Mouse (Mus musculus) forebrain, embryonic 15.5 days (tissue): ENCODE measurements at regions not wholly inside any gene's neighbourhood (a gene's known extent, or its start where the extent isn't known, plus 50 kb on each side); places are given as distances from the start of the nearest gene placed in this dataset.

ENCODE experiments used
- ATAC-seq: fragments of 200-750 bp; cut with Nextera tagmentation; replicated peaks from 2 replicates; pipeline ENCODE4 v1.8.0; 2017; ENCODE audit warnings: mild to moderate bottlenecking, moderate TSS enrichment, moderate library complexity
- H3K27ac ChIP-seq: fragments of 300-500 bp; sonication (generic); replicated peaks from 2 replicates; pipeline ENCODE4 v1.5.1; 2015; ENCODE audit warnings: mild to moderate bottlenecking, inconsistent platforms
- H3K27me3 ChIP-seq: fragments of 300-500 bp; sonication (generic); 2 replicates; pipeline ENCODE4 v1.6.1; 2015; ENCODE audit warnings: inconsistent platforms
- H3K36me3 ChIP-seq: fragments of 300-500 bp; sonication (generic); 2 replicates; pipeline ENCODE4 v1.6.1; 2015; ENCODE audit warnings: mild to moderate bottlenecking, inconsistent platforms
- H3K4me1 ChIP-seq: fragments of 300-500 bp; sonication (generic); 2 replicates; pipeline ENCODE4 v1.6.1; 2015; ENCODE audit warnings: inconsistent platforms
- H3K4me2 ChIP-seq: fragments of 300-500 bp; sonication (generic); replicated peaks from 2 replicates; pipeline ENCODE4 v1.6.1; 2015; ENCODE audit warnings: mild to moderate bottlenecking, inconsistent platforms
- H3K4me3 ChIP-seq: fragments of 300-500 bp; sonication (generic); 2 replicates; pipeline ENCODE4 v1.5.1; 2015; ENCODE audit warnings: mild to moderate bottlenecking, inconsistent platforms
- H3K9ac ChIP-seq: fragments of 300-500 bp; sonication (generic); replicated peaks from 2 replicates; pipeline ENCODE4 v1.6.1; 2015; ENCODE audit warnings: mild to moderate bottlenecking, inconsistent platforms
- H3K9me3 ChIP-seq: fragments of 300-500 bp; sonication (generic); 2 replicates; pipeline ENCODE4 v1.6.1; 2016; ENCODE audit warnings: inconsistent platforms
- WGBS: fragments of 180-500 bp; shearing (Covaris S2); methylation state at CpG from one replicate; pipeline ENCODE4 v1.1.7; 2015; ENCODE audit warnings: mixed read lengths; 5-methylcytosine and 5-hydroxymethylcytosine counted together

DNA sequence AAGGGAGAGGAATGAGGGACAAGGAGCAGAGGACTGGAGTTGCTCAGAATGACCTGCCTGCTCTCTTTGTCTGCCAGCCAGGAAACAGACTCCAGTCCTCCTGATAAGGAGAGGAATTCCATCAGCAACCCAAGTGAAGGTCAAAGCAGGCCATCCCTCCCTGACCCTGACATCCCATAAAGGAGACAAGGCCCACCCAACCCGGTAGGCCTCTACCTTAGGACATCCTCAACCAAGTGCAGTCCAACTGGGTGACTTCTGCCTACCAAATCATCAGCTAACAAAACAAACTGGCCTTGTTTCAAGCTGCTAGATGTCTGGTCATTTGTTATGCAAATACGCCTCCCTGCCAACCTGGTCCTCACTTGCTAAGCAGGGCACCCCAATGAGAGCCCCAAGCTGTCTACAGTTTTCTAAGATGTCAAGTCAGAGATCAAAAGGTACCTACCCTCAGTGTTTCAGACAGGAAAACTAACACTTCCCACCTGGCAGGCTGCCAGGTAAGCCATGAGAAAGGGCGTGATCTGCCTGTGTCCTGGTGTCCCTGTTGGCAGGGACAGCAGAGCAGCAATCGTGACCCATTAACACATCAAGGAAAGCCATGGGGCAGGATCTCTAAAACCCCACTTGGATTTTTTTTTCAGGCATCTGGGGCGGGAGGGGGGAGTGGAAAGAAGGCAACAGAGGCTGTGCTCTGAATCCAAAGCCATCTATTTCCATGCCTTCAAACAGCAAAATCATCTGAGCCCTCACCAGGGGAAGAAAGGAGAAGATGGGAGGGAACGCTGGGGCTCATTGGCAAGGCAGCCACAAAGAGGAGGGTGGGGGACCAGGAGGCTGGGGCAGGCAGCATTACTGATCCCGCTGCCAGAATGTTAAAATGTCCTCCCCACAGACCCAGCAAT is 227.6 kb upstream of the Cdh5 start:
- 20% methylated on average over 7 of the region's 7 CpGs for WGBS
- H3K9me3 ChIP-seq = no peaks in the 10 kb centered on the region
- no peaks in the 10 kb centered on the region for H3K36me3 ChIP-seq
- no peak overlapping the region for H3K4me2 ChIP-seq
- H3K9ac ChIP-seq = no peak overlapping the region
- peak; percentile 75 for ATAC-seq
- no peak overlapping the region for H3K27ac ChIP-seq
- no peak overlapping the region for H3K4me3 ChIP-seq
- no peaks in the 10 kb centered on the region for H3K27me3 ChIP-seq
- H3K4me1 ChIP-seq = peaks cover 9% of the 10 kb centered on the region

DNA sequence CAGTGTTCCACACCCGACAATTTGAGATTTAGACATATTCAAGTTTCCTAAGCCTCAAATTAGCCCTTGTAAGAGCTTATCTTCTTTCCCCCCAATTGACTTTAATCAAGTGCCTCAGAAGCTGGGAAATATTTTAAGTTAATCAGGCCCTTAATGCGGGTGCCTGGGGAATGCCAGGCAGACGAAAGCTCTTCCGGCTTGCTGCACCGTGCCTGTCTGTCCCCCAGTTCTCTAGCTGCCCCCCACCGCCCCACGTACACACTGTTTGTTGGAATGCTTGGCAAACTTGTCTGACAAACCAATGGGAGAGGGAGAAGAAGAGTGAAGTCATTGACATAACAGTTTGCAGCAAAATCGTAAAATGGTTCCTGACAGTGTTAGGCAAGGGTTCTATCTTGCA is 226.9 kb upstream of the Cdh5 start:
- WGBS = 35% methylated on average over 8 of the region's 8 CpGs
- H3K36me3 ChIP-seq = no peaks in the 10 kb centered on the region
- no peaks in the 10 kb centered on the region for H3K9me3 ChIP-seq
- H3K27me3 ChIP-seq = no peaks in the 10 kb centered on the region
- no peak overlapping the region for H3K4me3 ChIP-seq
- ATAC-seq = peak; percentile 62
- no peak overlapping the region for H3K4me2 ChIP-seq
- no peak overlapping the region for H3K27ac ChIP-seq
- peaks cover 9% of the 10 kb centered on the region for H3K4me1 ChIP-seq
- H3K9ac ChIP-seq = no peak overlapping the region

DNA sequence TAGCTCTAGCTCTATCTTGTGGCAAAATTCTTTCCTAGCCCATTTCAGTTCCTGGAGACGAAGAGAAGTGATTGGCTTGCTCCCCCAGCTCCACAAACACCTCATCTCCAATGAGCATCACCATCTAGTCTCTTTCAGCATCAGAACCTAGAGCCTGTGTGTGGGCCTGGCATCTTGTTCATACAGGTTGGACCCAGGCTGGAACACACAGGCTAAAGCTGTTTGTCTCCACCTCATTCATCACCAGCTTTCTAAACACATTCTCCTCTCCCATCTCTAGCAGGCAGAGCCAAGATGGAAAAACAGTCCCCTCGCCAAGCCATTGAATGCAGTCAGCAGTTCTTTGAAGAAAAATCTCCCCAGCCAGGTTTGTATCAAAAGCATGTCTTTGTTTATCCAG is 221.9 kb upstream of the Cdh5 start:
- Histone ChIP-seq H3K4me1 (no peaks in the 10 kb centered on the region; the same call in 1 of the 2 replicates), H3K4me3 (no peak overlapping the region), H3K9me3 (no peaks in the 10 kb centered on the region), H3K27ac (no peak overlapping the region), H3K9ac (no peak overlapping the region), H3K36me3 (no peaks in the 10 kb centered on the region), H3K27me3 (no peaks in the 10 kb centered on the region), H3K4me2 (no peak overlapping the region)
- WGBS = 82% methylated on average over 2 of the region's 2 CpGs
- ATAC-seq = no peak

DNA sequence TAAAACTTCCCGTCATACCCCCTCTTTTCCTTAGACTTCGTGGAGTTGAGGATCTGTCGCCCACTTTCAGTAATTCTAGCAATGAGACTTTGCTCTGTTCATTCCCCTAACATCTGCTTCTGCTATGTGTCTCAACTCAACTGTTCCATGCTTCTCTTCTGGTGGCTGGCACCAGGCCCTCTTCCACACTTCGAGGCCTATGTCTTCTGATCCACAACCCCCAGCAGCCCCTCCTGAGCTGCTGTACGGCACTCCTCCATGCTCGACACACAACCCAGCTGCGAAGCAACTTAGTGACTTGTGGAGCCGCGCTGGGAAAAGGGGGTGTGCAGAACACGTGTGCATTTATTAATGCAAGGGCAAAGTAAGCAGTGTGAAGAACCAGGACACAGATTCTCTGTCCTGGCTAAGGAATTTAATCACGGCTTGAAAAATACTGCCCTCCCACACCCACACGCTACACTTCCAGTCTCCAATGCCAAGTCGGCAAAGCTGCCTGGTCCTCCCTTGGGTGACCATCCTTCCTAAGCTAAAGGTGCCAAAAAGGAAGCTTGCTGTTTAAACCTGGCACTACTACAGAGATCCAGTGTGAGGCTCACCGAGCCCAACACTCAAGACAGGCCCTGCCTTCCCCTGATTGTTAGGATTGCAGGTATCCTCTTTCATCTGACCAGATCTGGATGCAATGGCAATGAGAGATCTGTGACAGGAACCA is 220.8 kb upstream of the Cdh5 start:
- no peak overlapping the region for H3K4me2 ChIP-seq

DNA sequence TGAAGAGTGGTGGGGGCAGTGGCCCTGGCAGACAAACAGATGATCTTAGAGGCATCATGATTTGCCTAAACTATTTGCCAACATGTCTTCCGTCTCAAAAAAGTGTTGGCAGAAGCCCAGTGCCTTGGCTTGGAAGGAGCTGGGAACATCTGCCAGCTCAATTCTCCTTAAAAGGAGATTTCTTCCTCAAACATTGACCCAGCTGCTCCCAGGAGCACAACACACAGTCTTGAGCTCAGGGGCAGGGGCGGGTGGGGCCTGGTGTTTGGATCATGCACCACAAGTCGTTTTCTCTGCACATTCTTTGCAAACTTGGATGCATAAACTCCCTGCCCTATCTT is 220.3 kb upstream of the Cdh5 start:
- no peak; the same call in 1 of the 2 replicates for ATAC-seq
- 50% methylated on average over 3 of the region's 3 CpGs for WGBS
- H3K4me3 ChIP-seq = no peak overlapping the region

More for the DNA sequence above, 220.8 kb upstream of the Cdh5 start:
- Histone ChIP-seq H3K36me3 (no peaks in the 10 kb centered on the region), H3K4me3 (no peak overlapping the region), H3K27me3 (no peaks in the 10 kb centered on the region), H3K27ac (no peak overlapping the region), H3K9me3 (no peaks in the 10 kb centered on the region), H3K4me1 (no peaks in the 10 kb centered on the region), H3K9ac (no peak overlapping the region)
- peak; percentile 32; the same call in 1 of the 2 replicates for ATAC-seq
- 80% methylated on average over 14 of the region's 14 CpGs for WGBS

DNA sequence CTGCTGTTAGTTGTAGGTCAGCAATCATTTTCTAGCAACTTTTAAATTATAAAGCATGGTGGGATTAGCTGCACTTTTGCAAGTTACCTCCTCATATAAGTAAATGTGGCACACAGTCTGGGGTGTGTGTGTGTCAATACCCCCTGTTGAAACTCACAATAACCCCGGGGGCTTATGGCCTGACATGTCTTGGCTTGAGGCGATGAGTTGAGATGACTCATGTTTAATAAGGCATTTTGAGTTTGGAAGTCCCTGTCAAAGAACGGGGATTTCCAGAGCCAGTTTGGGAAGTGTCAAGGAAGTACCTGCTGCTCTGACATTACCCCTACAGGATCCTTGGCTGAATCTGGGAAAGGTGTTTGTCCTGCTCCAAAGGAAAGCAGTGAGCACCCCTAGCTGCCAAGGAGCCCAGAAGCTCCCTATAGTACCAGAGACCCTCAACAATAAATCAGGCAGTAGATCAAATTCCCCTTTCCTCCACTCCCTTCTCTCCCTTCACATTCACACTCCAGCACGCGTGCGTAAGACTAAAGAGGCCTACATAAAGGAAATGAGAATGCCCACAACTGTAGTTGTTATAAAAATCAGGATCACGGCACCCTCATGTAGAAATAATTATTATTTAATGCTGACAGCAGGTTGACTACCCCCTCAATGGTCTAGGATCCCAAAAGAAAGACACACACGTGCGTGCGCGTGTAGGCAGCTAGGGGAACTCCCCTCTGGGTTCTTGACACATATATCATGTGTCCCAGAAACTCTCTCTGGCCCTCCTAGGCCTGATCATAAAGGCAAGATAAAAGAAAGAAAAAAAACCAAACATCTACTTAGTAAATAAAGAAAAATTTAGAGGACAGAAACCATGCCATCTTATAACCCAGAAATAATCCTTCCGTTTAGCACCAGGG is 216.3 kb upstream of the Cdh5 start:
- Histone ChIP-seq H3K4me1 (no peaks in the 10 kb centered on the region), H3K27ac (no peak overlapping the region), H3K27me3 (no peaks in the 10 kb centered on the region), H3K4me3 (no peak overlapping the region), H3K4me2 (no peak overlapping the region), H3K9ac (no peak overlapping the region), H3K36me3 (no peaks in the 10 kb centered on the region), H3K9me3 (no peaks in the 10 kb centered on the region)
- no peak for ATAC-seq
- WGBS = 91% methylated on average over 12 of the region's 12 CpGs

More for the DNA sequence above, 220.3 kb upstream of the Cdh5 start:
- H3K27ac ChIP-seq = no peak overlapping the region
- H3K9ac ChIP-seq = no peak overlapping the region
- H3K4me1 ChIP-seq = no peaks in the 10 kb centered on the region
- no peaks in the 10 kb centered on the region for H3K9me3 ChIP-seq
- no peak overlapping the region for H3K4me2 ChIP-seq
- no peaks in the 10 kb centered on the region for H3K36me3 ChIP-seq
- no peaks in the 10 kb centered on the region for H3K27me3 ChIP-seq

DNA sequence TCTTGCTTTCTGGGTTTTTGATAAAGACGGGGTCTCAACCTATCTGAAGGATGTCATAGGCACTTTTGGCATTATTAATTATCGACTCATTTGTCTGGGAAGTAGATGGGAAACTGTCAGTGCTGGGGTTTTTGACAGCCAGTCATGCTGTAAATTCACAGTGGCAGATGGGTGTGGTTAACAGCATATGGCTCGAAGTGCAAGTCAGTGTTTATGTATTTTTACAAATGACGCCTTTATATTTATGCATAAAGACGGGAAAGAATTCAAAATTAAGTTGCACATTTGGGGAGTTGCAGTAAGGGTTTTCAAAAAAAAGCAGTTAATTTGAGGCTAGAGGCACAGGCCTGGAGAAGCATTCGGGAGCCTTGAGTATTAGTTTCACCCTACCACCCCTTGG is 206.8 kb upstream of the Cdh5 start:
- 58% methylated on average over 6 of the region's 6 CpGs for WGBS
- no peaks in the 10 kb centered on the region for H3K36me3 ChIP-seq
- no peaks in the 10 kb centered on the region for H3K4me1 ChIP-seq
- ATAC-seq = peak; percentile 80
- no peak overlapping the region for H3K4me3 ChIP-seq
- H3K27me3 ChIP-seq = no peaks in the 10 kb centered on the region
- H3K27ac ChIP-seq = no peak overlapping the region
- no peak overlapping the region for H3K4me2 ChIP-seq
- H3K9ac ChIP-seq = no peak overlapping the region
- H3K9me3 ChIP-seq = no peaks in the 10 kb centered on the region

DNA sequence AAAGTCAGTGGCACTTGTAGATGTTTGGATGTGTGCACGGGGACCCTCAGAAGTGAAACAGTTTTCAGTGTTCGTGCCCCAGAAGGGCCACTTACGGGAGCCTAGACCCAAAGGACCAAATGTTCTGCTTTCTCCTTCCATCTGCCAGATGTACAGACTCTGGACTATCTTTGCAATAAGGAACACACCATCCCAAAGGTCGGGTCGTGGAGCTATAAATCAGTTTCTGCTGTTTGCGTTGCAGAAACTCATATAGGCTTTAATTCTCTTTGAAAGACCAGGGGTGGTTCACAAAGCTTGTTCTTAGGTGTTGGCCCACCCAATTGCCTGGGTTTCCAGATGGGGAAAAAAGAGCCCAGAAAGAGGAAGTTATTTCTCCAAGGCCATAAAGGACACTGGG is 206.3 kb upstream of the Cdh5 start:
- Histone ChIP-seq H3K27me3 (no peaks in the 10 kb centered on the region), H3K36me3 (no peaks in the 10 kb centered on the region), H3K27ac (no peak overlapping the region), H3K9ac (no peak overlapping the region), H3K4me3 (no peak overlapping the region), H3K4me2 (no peak overlapping the region), H3K4me1 (no peaks in the 10 kb centered on the region), H3K9me3 (no peaks in the 10 kb centered on the region)
- WGBS = 89% methylated on average over 6 of the region's 6 CpGs
- ATAC-seq = no peak

DNA sequence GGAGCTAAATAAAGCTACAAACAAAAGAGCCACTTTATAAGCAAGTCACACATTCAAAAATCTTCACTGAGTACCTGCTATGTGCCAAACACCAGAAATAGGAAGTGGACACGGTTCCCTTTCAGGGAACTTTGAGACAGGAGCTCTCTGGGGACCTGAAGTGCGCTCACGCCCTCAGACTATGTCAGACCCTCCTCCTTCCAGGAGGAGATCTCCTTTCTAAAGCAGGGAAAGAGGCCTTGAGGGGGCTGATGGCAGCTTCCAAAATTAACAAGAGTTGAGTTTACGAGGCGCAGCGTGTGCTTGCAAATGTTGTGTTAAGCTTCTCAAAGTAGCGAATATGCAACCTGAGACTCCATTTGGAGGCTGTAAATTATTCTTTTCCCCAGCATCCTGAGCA is 204.0 kb upstream of the Cdh5 start:
- Histone ChIP-seq H3K4me2 (no peak overlapping the region), H3K27me3 (no peaks in the 10 kb centered on the region), H3K36me3 (no peaks in the 10 kb centered on the region), H3K9me3 (no peaks in the 10 kb centered on the region), H3K9ac (no peak overlapping the region), H3K27ac (no peak overlapping the region), H3K4me3 (no peak overlapping the region), H3K4me1 (no peaks in the 10 kb centered on the region)
- WGBS = 79% methylated on average over 7 of the region's 7 CpGs
- no peak for ATAC-seq

DNA sequence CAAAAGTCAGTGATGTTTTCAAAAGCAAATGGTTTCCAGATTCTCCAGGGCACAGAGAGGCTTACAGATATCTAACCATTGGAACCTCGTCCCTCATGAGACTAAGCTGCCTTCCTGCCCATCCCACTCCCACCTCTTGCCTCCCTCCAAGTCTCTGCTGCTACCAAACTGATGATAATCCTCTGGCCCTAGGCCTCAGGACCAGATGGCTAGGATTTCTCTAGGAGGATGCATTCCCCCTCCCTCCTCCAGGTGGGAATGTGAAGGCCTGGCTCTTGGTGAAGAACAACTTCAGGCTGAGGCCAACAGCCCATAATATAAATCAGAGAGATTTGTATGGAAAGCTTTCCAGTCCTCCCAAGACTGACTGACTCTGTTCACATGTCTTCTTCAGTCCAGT is 198.9 kb upstream of the Cdh5 start:
- no peak for ATAC-seq
- Histone ChIP-seq H3K9me3 (no peaks in the 10 kb centered on the region), H3K4me3 (no peak overlapping the region), H3K27ac (no peak overlapping the region), H3K9ac (no peak overlapping the region), H3K4me2 (no peak overlapping the region), H3K4me1 (no peaks in the 10 kb centered on the region), H3K27me3 (no peaks in the 10 kb centered on the region), H3K36me3 (no peaks in the 10 kb centered on the region)
- 79% methylated on average over 1 of the region's 1 CpGs for WGBS

DNA sequence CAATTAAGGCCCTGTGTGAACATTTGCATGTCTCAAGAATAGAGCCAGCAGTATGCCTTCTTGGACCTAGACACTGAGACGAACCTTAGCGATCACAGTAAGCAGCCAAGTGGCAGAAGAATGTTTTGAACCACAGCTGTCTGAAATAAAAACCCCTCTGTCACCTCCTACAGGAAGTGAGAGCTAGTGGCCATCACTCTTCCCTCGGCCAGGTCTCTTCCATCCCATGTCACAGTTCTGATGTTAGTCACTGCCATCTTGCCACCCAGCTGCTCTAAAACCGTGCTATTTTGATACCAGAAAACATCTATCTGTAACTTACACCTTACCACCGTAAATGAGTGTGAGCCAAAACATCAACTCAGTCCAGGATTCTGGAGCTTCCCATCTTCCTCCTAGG is 197.8 kb upstream of the Cdh5 start:
- Histone ChIP-seq H3K4me1 (no peaks in the 10 kb centered on the region), H3K4me2 (no peak overlapping the region), H3K27me3 (no peaks in the 10 kb centered on the region), H3K4me3 (no peak overlapping the region), H3K27ac (no peak overlapping the region), H3K36me3 (no peaks in the 10 kb centered on the region), H3K9ac (no peak overlapping the region), H3K9me3 (no peaks in the 10 kb centered on the region)
- ATAC-seq = no peak
- WGBS = 87% methylated on average over 5 of the region's 5 CpGs

DNA sequence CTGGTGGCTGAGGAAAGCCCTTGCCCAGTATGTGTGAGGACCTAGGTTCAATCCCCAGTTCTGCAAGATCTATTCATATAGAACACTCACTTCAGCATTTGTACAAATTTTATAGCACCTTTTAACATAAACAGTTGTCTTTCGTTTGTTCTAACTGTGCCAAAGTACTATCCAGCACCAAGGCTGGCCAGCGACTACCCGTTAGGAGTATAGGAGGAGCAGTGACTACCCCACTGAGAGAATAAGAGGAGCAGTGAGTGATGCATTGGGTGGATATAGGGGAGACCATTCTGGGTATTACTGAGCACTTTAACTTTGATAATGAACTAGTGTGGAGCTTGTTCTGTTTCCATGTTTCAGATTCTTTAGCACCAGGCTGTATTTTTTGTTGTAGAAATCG is 193.8 kb upstream of the Cdh5 start:
- Histone ChIP-seq H3K4me3 (no peak overlapping the region), H3K4me1 (no peaks in the 10 kb centered on the region), H3K27me3 (no peaks in the 10 kb centered on the region), H3K4me2 (no peak overlapping the region), H3K9me3 (no peaks in the 10 kb centered on the region), H3K27ac (no peak overlapping the region), H3K9ac (no peak overlapping the region), H3K36me3 (no peaks in the 10 kb centered on the region)
- WGBS = 88% methylated on average over 4 of the region's 4 CpGs
- no peak for ATAC-seq
